26 mouse cellular contexts compared by ENCODE assay signal in genomic region chr1:132283018-132283417, GRCm38 (mm10). TPM values are rescaled to one million over a fixed set of nuclear protein-coding genes. Genes with fewer than 3 reads are reported as not detected.
DNase-seq lines count a peak whose midpoint lies in the region; ATAC-seq lines count a peak whose summit lies in the region.
"Had no signal": no experiment of that assay in that cellular context is flagged by ENCODE, and none has a peak within 500 bp of the region (broad histone marks: within the 10 kb centered on the region; RNA-seq: fewer than 3 reads in every experiment).

No protein-coding gene starts in this region.

- peaks cover 4% of the 10 kb centered on the region; the same call in 1 of the 2 replicates for H3K4me1 ChIP-seq in embryonic facial prominence, embryonic 14.5 days (ENCODE audit: control insufficient read depth, insufficient read depth, low read length)
- H3K4me1 ChIP-seq in embryonic facial prominence, embryonic 10.5 days = peaks cover 28% of the 10 kb centered on the region
- peaks cover 42% of the 10 kb centered on the region for H3K4me1 ChIP-seq in hindbrain, embryonic 12.5 days
- peaks cover 29% of the 10 kb centered on the region for H3K4me1 ChIP-seq in midbrain, embryonic 11.5 days (ENCODE audit: control insufficient read depth, insufficient read depth, low read length)
- peaks cover 50% of the 10 kb centered on the region for H3K4me1 ChIP-seq in neural tube, embryonic 13.5 days (replicated peaks)
- H3K4me1 ChIP-seq: stomach, embryonic 15.5 days had no signal

- DNase-seq in embryonic facial prominence, embryonic 14.5 days (ENCODE audit: low spot score) = no peak
- no peak for DNase-seq in embryonic facial prominence, embryonic 10.5 days (ENCODE audit: low spot score)
- DNase-seq in midbrain, embryonic 11.5 days (ENCODE audit: low spot score, missing footprints) = no peak
- DNase-seq in spleen, postnatal 10 days (ENCODE audit: low spot score in 2 of 2) = no peak
- no peak for DNase-seq in lung, postnatal 25 days (ENCODE audit: low spot score)
- no peak for DNase-seq in left cerebral cortex, postnatal 10 days (ENCODE audit: extremely low spot score in 1 of 2, low spot score in 2 of 2)
- DNase-seq: adrenal gland, adult 2 months; cerebellum, adult 11 months; cerebellum, postnatal 14 days; heart, adult 18-20 months; kidney, adult 9 months; kidney, postnatal 36 days; liver; liver, postnatal 0 days; lung, postnatal 4 days; spleen, adult 18-20 months; thymus, adult 2 months had no signal

- H3K36me3 ChIP-seq in embryonic facial prominence, embryonic 14.5 days (ENCODE audit: control insufficient read depth, insufficient read depth, low read length) = no peaks in the 10 kb centered on the region
- no peaks in the 10 kb centered on the region for H3K36me3 ChIP-seq in embryonic facial prominence, embryonic 10.5 days (replicated peaks)
- H3K36me3 ChIP-seq in hindbrain, embryonic 12.5 days = no peaks in the 10 kb centered on the region
- no peaks in the 10 kb centered on the region for H3K36me3 ChIP-seq in midbrain, embryonic 11.5 days (ENCODE audit: control insufficient read depth, insufficient read depth, low read length)
- H3K36me3 ChIP-seq in neural tube, embryonic 13.5 days = no peaks in the 10 kb centered on the region
- H3K36me3 ChIP-seq: heart, embryonic 15.5 days; stomach, embryonic 15.5 days had no signal

- WGBS in embryonic facial prominence, embryonic 14.5 days = 72% methylated on average over 13 of the region's 13 CpGs
- WGBS in embryonic facial prominence, embryonic 10.5 days = 70% methylated on average over 13 of the region's 13 CpGs
- 40% methylated on average over 13 of the region's 13 CpGs for WGBS in hindbrain, embryonic 12.5 days
- WGBS in midbrain, embryonic 11.5 days = 46% methylated on average over 13 of the region's 13 CpGs
- 18% methylated on average over 13 of the region's 13 CpGs for WGBS in neural tube, embryonic 13.5 days

- intact Hi-C loops in left cerebral cortex, postnatal 10 days (cut with DNase I) = no loop called here

- no peak overlapping the region for H3K9ac ChIP-seq in embryonic facial prominence, embryonic 14.5 days (ENCODE audit: low read depth, low read length)
- H3K9ac ChIP-seq in hindbrain, embryonic 12.5 days = no peak overlapping the region
- no peak overlapping the region for H3K9ac ChIP-seq in midbrain, embryonic 11.5 days (ENCODE audit: low read length)
- H3K9ac ChIP-seq in neural tube, embryonic 13.5 days = no peak overlapping the region
- H3K9ac ChIP-seq: heart, embryonic 15.5 days; liver, postnatal 0 days; stomach, embryonic 15.5 days had no signal

- H3K9me3 ChIP-seq in embryonic facial prominence, embryonic 14.5 days (ENCODE audit: control insufficient read depth, low read length) = no peaks in the 10 kb centered on the region
- H3K9me3 ChIP-seq in embryonic facial prominence, embryonic 10.5 days = no peaks in the 10 kb centered on the region
- H3K9me3 ChIP-seq in hindbrain, embryonic 12.5 days (replicated peaks) = no peaks in the 10 kb centered on the region
- no peaks in the 10 kb centered on the region for H3K9me3 ChIP-seq in midbrain, embryonic 11.5 days (ENCODE audit: control insufficient read depth, low read length)
- H3K9me3 ChIP-seq in neural tube, embryonic 13.5 days = no peaks in the 10 kb centered on the region
- H3K9me3 ChIP-seq: heart, embryonic 15.5 days; stomach, embryonic 15.5 days had no signal

- ATAC-seq in embryonic facial prominence, embryonic 14.5 days (ENCODE audit: low read depth) = peak; percentile 30; the same call in 1 of the 2 replicates
- peak; percentile 77 for ATAC-seq in hindbrain, embryonic 12.5 days (ENCODE audit: low FRiP score)
- peak; percentile 61 for ATAC-seq in midbrain, embryonic 11.5 days (ENCODE audit: low FRiP score)
- peak; percentile 60; the same call in 1 of the 2 replicates for ATAC-seq in neural tube, embryonic 13.5 days (ENCODE audit: low read depth)
- ATAC-seq: CD4-positive, CD25-positive, alpha-beta regulatory T cell, adult 4 months; liver, postnatal 0 days had no signal

- H3K27me3 ChIP-seq in embryonic facial prominence, embryonic 14.5 days (replicated peaks; ENCODE audit: control insufficient read depth, insufficient read depth, low read length) = no peaks in the 10 kb centered on the region
- H3K27me3 ChIP-seq in embryonic facial prominence, embryonic 10.5 days (replicated peaks; ENCODE audit: low read depth, poor library complexity, severe bottlenecking) = peaks cover 26% of the 10 kb centered on the region
- H3K27me3 ChIP-seq in hindbrain, embryonic 12.5 days = peaks cover 7% of the 10 kb centered on the region; the same call in 1 of the 2 replicates
- H3K27me3 ChIP-seq in midbrain, embryonic 11.5 days (ENCODE audit: control insufficient read depth, insufficient read depth, low read length) = 0 out of 2 replicates have a peak, but pooled peaks cover 2% of the 10 kb centered on the region
- H3K27me3 ChIP-seq in neural tube, embryonic 13.5 days = no peaks in the 10 kb centered on the region
- H3K27me3 ChIP-seq: stomach, embryonic 15.5 days had no signal

- no peak overlapping the region for H3K4me2 ChIP-seq in embryonic facial prominence, embryonic 14.5 days (ENCODE audit: low read depth, low read length)
- H3K4me2 ChIP-seq in hindbrain, embryonic 12.5 days (replicated peaks) = no peak overlapping the region
- H3K4me2 ChIP-seq in midbrain, embryonic 11.5 days = no peak overlapping the region
- H3K4me2 ChIP-seq in neural tube, embryonic 13.5 days = peak overlapping the region; percentile 22; the same call in 1 of the 2 replicates
- H3K4me2 ChIP-seq: heart, embryonic 15.5 days; stomach, embryonic 15.5 days had no signal

- no peak overlapping the region for H3K27ac ChIP-seq in embryonic facial prominence, embryonic 14.5 days (replicated peaks; ENCODE audit: low read depth, low read length)
- H3K27ac ChIP-seq in embryonic facial prominence, embryonic 10.5 days (replicated peaks) = no peak overlapping the region
- H3K27ac ChIP-seq in hindbrain, embryonic 12.5 days = peak overlapping the region; percentile 81
- peak overlapping the region; percentile 52 for H3K27ac ChIP-seq in midbrain, embryonic 11.5 days (ENCODE audit: low read depth, low read length)
- peak overlapping the region; percentile 80 for H3K27ac ChIP-seq in neural tube, embryonic 13.5 days (replicated peaks)
- H3K27ac ChIP-seq: heart, embryonic 15.5 days; stomach, embryonic 15.5 days had no signal

- H3K4me3 ChIP-seq in embryonic facial prominence, embryonic 14.5 days (ENCODE audit: low read depth, low read length) = no peak overlapping the region
- no peak overlapping the region for H3K4me3 ChIP-seq in embryonic facial prominence, embryonic 10.5 days
- H3K4me3 ChIP-seq in hindbrain, embryonic 12.5 days = no peak overlapping the region
- no peak overlapping the region for H3K4me3 ChIP-seq in midbrain, embryonic 11.5 days (ENCODE audit: low read depth, low read length)
- no peak overlapping the region for H3K4me3 ChIP-seq in neural tube, embryonic 13.5 days
- H3K4me3 ChIP-seq: heart, embryonic 15.5 days; stomach, embryonic 15.5 days had no signal

RNA-seq across cellular contexts. Expression of gene Klhdc8a, which starts 15.4 kb away (rescaled TPM):
- 0.52 and 0.70 TPM in 2 replicates for polyA plus RNA-seq in embryonic facial prominence, embryonic 14.5 days (2014; fragmentation: Nextera tagmentation; extraction: Ambion mirVana)
- polyA plus RNA-seq in embryonic facial prominence, embryonic 10.5 days (2016; fragmentation: Nextera tagmentation; extraction: Ambion mirVana) = 0.46 and 0.58 TPM in 2 replicates
- polyA plus RNA-seq in hindbrain, embryonic 12.5 days (2016; fragmentation: Nextera tagmentation; extraction: Ambion mirVana) = 5.1 and 5.3 TPM in 2 replicates
- polyA plus RNA-seq in midbrain, embryonic 11.5 days (2014; fragmentation: Nextera tagmentation; extraction: Ambion mirVana) = 3.5 and 4.5 TPM in 2 replicates
- polyA plus RNA-seq in neural tube, embryonic 13.5 days (2015; fragmentation: Nextera tagmentation; extraction: Ambion mirVana) = 4.6 and 6.1 TPM in 2 replicates
- 10 to 100 TPM; 18.4 to 19.8 TPM for total RNA-seq in left cerebral cortex, postnatal 10 days (2021)
- total RNA-seq: MEL had no signal

RNA-seq across cellular contexts. Expression of gene Nuak2, which starts 32.9 kb away (rescaled TPM):
- 5.2 and 6.1 TPM in 2 replicates for polyA plus RNA-seq in embryonic facial prominence, embryonic 14.5 days (2014; fragmentation: Nextera tagmentation; extraction: Ambion mirVana)
- 12.6 and 19.6 TPM in 2 replicates for polyA plus RNA-seq in embryonic facial prominence, embryonic 10.5 days (2016; fragmentation: Nextera tagmentation; extraction: Ambion mirVana)
- 29.7 and 30.0 TPM in 2 replicates for polyA plus RNA-seq in hindbrain, embryonic 12.5 days (2016; fragmentation: Nextera tagmentation; extraction: Ambion mirVana)
- 100 and 105 TPM in 2 replicates for polyA plus RNA-seq in midbrain, embryonic 11.5 days (2014; fragmentation: Nextera tagmentation; extraction: Ambion mirVana)
- 9.0 and 10.5 TPM in 2 replicates for polyA plus RNA-seq in neural tube, embryonic 13.5 days (2015; fragmentation: Nextera tagmentation; extraction: Ambion mirVana)
- 1 to 10 TPM; 1.1 to 1.3 TPM for total RNA-seq in left cerebral cortex, postnatal 10 days (2021)

RNA-seq across cellular contexts. Expression of gene Gm10188, which starts 53.5 kb away (rescaled TPM):
- polyA plus RNA-seq in embryonic facial prominence, embryonic 14.5 days (2014; fragmentation: Nextera tagmentation; extraction: Ambion mirVana) = not detected in 2 replicates
- polyA plus RNA-seq in embryonic facial prominence, embryonic 10.5 days (2016; fragmentation: Nextera tagmentation; extraction: Ambion mirVana) = not detected in 2 replicates
- 0.49 TPM in 1 of 2 replicates, not detected in the other for polyA plus RNA-seq in hindbrain, embryonic 12.5 days (2016; fragmentation: Nextera tagmentation; extraction: Ambion mirVana)
- polyA plus RNA-seq in midbrain, embryonic 11.5 days (2014; fragmentation: Nextera tagmentation; extraction: Ambion mirVana) = 0.55 and 0.66 TPM in 2 replicates
- not detected in 2 replicates for polyA plus RNA-seq in neural tube, embryonic 13.5 days (2015; fragmentation: Nextera tagmentation; extraction: Ambion mirVana)
- not detected for total RNA-seq in left cerebral cortex, postnatal 10 days (2021)
- total RNA-seq: adrenal gland, adult 2 months; gastrocnemius, adult 18-20 months; heart, adult 18-20 months; layer of hippocampus, postnatal 14 days; left cerebral cortex, postnatal 25 days; MEL had no signal
- polyA plus RNA-seq: adrenal gland, adult 2 months; CD4-positive, CD25-positive, alpha-beta regulatory T cell, adult 4 months; heart, embryonic 15.5 days; liver, postnatal 0 days; stomach, embryonic 15.5 days; thymus, adult 2 months had no signal

Comparison
In these comparisons a context has a peak if more than half of its experiments do, and no peak if none do; other contexts are left out.
1. H3K27ac ChIP-seq: peak in hindbrain, embryonic 12.5 days (single experiment), midbrain, embryonic 11.5 days (single experiment) and neural tube, embryonic 13.5 days (single experiment); none in embryonic facial prominence, embryonic 14.5 days (single experiment) and embryonic facial prominence, embryonic 10.5 days (single experiment).
2. Peak in every context shown above with its lines, with median percentiles within 50 percentile points of each other: ATAC-seq.